Mouse (Mus musculus): ENCODE measurements around the gene Naip1. TPM values are rescaled to one million over a fixed set of nuclear protein-coding genes. Genes with fewer than 3 reads are reported as not detected.

Gene Naip1
- not detected for polyA plus RNA-seq (2014; fragmentation: Illumina TruSeq; extraction: RNeasy Lipid Tissue Mini Kit (QIAGEN cat#74804); ENCODE audit: low read depth, low replicate concordance)

DNA sequence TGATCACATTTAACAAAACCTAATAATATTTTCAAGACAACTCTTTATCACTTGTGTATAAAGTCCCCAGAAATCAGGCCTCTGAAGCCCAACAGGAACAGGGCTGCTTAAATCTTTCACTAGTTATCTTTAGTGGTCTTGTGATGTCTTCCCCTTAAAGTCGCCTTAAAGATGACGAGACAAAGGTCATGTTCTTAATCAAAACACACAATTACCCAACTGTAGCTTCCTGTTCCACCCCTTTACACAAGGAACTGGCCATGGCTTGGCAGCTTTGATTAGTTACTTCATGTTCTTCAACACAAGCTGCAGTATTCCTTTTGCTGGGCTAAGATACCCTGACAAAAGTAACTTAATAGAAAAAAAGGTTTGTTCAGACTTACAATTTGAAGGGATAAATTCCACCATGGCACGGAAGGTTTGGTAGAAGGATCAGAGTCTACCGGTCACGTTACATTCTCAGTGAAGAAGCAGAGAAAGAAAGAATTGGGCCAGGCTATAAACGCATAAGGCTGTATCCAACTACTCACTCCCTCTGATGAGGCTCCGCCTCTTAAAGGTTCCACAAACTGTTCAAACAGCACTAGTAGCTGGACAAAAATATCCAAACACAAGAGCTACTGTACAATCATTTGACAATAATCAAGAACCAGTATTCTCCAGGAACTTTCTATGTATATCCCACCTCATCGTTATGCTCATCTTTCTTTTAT, at the start of gene Naip1:
Gene Naip1 (minus strand): TSS at position 455 of the 713 bp plus-strand sequence.

DNA sequence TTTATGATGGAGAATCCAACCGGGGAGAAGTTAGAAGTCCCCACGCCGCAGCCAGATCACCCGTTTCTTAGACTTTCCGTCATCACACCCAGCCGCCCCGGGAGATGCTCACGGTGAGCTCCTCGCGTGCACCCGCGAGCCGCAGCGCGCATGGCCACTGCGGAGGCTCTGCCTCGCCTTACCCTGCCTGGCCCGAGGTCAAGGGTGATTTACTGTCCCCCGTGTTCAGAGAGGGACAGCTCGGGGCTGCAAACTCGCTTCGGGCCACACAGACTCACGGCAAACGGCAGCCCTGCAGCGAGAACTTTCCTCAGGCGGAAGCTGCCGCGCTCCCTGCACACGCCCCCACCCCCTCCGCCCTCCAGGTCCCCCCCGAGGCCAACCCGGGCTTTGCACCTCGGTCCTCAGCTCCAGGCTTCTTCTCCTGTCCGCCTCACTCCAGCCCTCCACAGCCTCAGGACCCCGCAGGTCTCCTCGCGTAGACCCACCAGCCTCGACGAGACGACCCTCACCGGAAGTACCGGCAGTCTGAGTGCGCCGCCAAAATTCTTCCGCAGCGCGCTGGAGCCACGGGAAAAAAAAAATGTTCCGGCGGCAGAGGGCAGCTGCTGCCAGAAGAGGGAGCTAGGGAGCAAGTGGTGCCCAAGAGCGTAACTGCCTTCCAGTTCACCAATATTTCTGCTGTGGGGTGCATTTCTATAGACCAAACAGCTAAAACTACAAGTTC, 39.6 kb upstream of the Naip1 start, which contains the start of gene Gtf2h2:
Gene Gtf2h2 (minus strand): TSS at position 519 of the 727 bp plus-strand sequence.

Other genes with a start within 250 kb of the Naip1 start
- 37.0 TPM for gene Naip5, start 206.5 kb downstream of the Naip1 start, polyA plus RNA-seq (2014; fragmentation: Illumina TruSeq; extraction: RNeasy Lipid Tissue Mini Kit (QIAGEN cat#74804); ENCODE audit: low read depth, low replicate concordance)
- gene Naip6, start 135.2 kb downstream of the Naip1 start, polyA plus RNA-seq (2014; fragmentation: Illumina TruSeq; extraction: RNeasy Lipid Tissue Mini Kit (QIAGEN cat#74804); ENCODE audit: low read depth, low replicate concordance): 0.87 TPM
- 65.0 TPM for gene Gtf2h2, start 39.7 kb upstream of the Naip1 start, polyA plus RNA-seq (2014; fragmentation: Illumina TruSeq; extraction: RNeasy Lipid Tissue Mini Kit (QIAGEN cat#74804); ENCODE audit: low read depth, low replicate concordance)
- gene Ocln, start 99.8 kb upstream of the Naip1 start, polyA plus RNA-seq (2014; fragmentation: Illumina TruSeq; extraction: RNeasy Lipid Tissue Mini Kit (QIAGEN cat#74804); ENCODE audit: low read depth, low replicate concordance): 9.4 TPM
- gene Marveld2, start 164.1 kb upstream of the Naip1 start, polyA plus RNA-seq (2014; fragmentation: Illumina TruSeq; extraction: RNeasy Lipid Tissue Mini Kit (QIAGEN cat#74804); ENCODE audit: low read depth, low replicate concordance): 0.17 TPM
- 209 TPM for gene Ak6, start 198.1 kb upstream of the Naip1 start, polyA plus RNA-seq (2014; fragmentation: Illumina TruSeq; extraction: RNeasy Lipid Tissue Mini Kit (QIAGEN cat#74804); ENCODE audit: low read depth, low replicate concordance)
- gene Rad17, start 198.2 kb upstream of the Naip1 start, polyA plus RNA-seq (2014; fragmentation: Illumina TruSeq; extraction: RNeasy Lipid Tissue Mini Kit (QIAGEN cat#74804); ENCODE audit: low read depth, low replicate concordance): 72.3 TPM
- gene Taf9, start 198.7 kb upstream of the Naip1 start, polyA plus RNA-seq (2014; fragmentation: Illumina TruSeq; extraction: RNeasy Lipid Tissue Mini Kit (QIAGEN cat#74804); ENCODE audit: low read depth, low replicate concordance): 4.7 TPM
- gene Ccdc125, start 216.8 kb upstream of the Naip1 start, polyA plus RNA-seq (2014; fragmentation: Illumina TruSeq; extraction: RNeasy Lipid Tissue Mini Kit (QIAGEN cat#74804); ENCODE audit: low read depth, low replicate concordance): 1.6 TPM